Mouse (Mus musculus): ENCODE data around the gene Gm9268. TPM values are rescaled to one million over a fixed set of nuclear protein-coding genes. Genes with fewer than 3 reads are reported as not detected.

The Gm9268 gene
- not detected in 2 replicates for polyA plus RNA-seq (2012; rRNA removed; ENCODE audit: low replicate concordance)

GRCm38 (mm10) chr7:43018465-43018864, at the start of gene Gm9268:
Gm9268 (plus strand) TSS chr7:43018765.

Other genes starting within 250 kb of the Gm9268 start
- not detected in 2 replicates for gene Vmn2r62, start 225.2 kb upstream of the Gm9268 start, polyA plus RNA-seq (2012; rRNA removed; ENCODE audit: low replicate concordance)
- not detected in 2 replicates for gene Gm2381, start 151.5 kb upstream of the Gm9268 start, polyA plus RNA-seq (2012; rRNA removed; ENCODE audit: low replicate concordance)
- not detected in 2 replicates for gene Vmn2r63, start 84.9 kb upstream of the Gm9268 start, polyA plus RNA-seq (2012; rRNA removed; ENCODE audit: low replicate concordance)
- gene Zfp936, start 95.5 kb downstream of the Gm9268 start, polyA plus RNA-seq (2012; rRNA removed; ENCODE audit: low replicate concordance) = not detected in 2 replicates

Measured in duodenum, adult 2 months (tissue).